Mouse (Mus musculus) E14TG2a.4 (cell line): ENCODE data around the gene Notch1.

Source experiments
- CTCF ChIP-seq: conservative IDR thresholded peaks from 2 replicates; pipeline ENCODE4 v1.5.1; 2014; ENCODE audit warnings: low read length
- POU5F1 ChIP-seq: IDR thresholded peaks from 2 replicates; pipeline ENCODE4 v1.6.1; 2014; ENCODE audit warnings: low read length, borderline replicate concordance

GRCm38 (mm10) chr2:26508661-26509060 is 7.8 kb downstream of the Notch1 start:
- TF ChIP-seq CTCF (no peak), POU5F1 (no peak)
